Mouse (Mus musculus) embryonic facial prominence, embryonic 13.5 days (tissue): Measurements from ENCODE around the gene Tagln3. TPM values are rescaled to one million over a fixed set of nuclear protein-coding genes. Genes with fewer than 3 reads are reported as not detected.

Source experiments
- ATAC-seq: fragments of 200-750 bp; cut with Nextera tagmentation; 2 replicates; pipeline ENCODE4 v1.8.0; 2017; ENCODE audit warnings: low read depth; ENCODE audit not compliant: insufficient number of reproducible peaks, insufficient read depth, low FRiP score, low TSS enrichment
- H3K27ac ChIP-seq: fragments of 300-500 bp; sonication (generic); 2 replicates; pipeline ENCODE4 v1.5.1; 2015; ENCODE audit warnings: moderate library complexity, mild to moderate bottlenecking, inconsistent platforms
- H3K27me3 ChIP-seq: fragments of 300-500 bp; sonication (generic); 2 replicates; pipeline ENCODE4 v1.6.1; 2015; ENCODE audit warnings: mild to moderate bottlenecking, inconsistent platforms
- H3K36me3 ChIP-seq: fragments of 300-500 bp; sonication (generic); 2 replicates; pipeline ENCODE4 v1.6.1; 2015; ENCODE audit warnings: mild to moderate bottlenecking, inconsistent platforms
- H3K4me1 ChIP-seq: fragments of 300-500 bp; sonication (generic); 2 replicates; pipeline ENCODE4 v1.6.1; 2015; ENCODE audit warnings: inconsistent platforms
- H3K4me2 ChIP-seq: fragments of 300-500 bp; sonication (generic); 2 replicates; pipeline ENCODE4 v1.6.1; 2015; ENCODE audit warnings: moderate library complexity, mild to moderate bottlenecking, inconsistent platforms
- H3K4me3 ChIP-seq: fragments of 300-500 bp; sonication (generic); 2 replicates; pipeline ENCODE4 v1.5.1; 2015; ENCODE audit warnings: mild to moderate bottlenecking, inconsistent platforms
- H3K9ac ChIP-seq: fragments of 300-500 bp; sonication (generic); 2 replicates; pipeline ENCODE4 v1.6.1; 2015; ENCODE audit warnings: mild to moderate bottlenecking, inconsistent platforms
- H3K9me3 ChIP-seq: fragments of 300-500 bp; sonication (generic); 2 replicates; pipeline ENCODE4 v1.6.1; 2016; ENCODE audit warnings: inconsistent platforms
- WGBS: fragments of 180-500 bp; shearing (Covaris S2); methylation state at CpG from one replicate; pipeline ENCODE4 v1.1.7; 2015; ENCODE audit warnings: mixed read lengths; 5-methylcytosine and 5-hydroxymethylcytosine counted together
- polyA plus RNA-seq: library from polyadenylated mRNA; unstranded; fragments of >200 nt; fragmentation: Nextera tagmentation; extraction: Ambion mirVana; gene quantifications from 2 replicates; pipeline ENCODE4 v1.2.1, GENCODE M21; 2015

Tagln3 gene
- polyA plus RNA-seq, 1 experiment from 2014 or later, result 25.4 TPM

DNA sequence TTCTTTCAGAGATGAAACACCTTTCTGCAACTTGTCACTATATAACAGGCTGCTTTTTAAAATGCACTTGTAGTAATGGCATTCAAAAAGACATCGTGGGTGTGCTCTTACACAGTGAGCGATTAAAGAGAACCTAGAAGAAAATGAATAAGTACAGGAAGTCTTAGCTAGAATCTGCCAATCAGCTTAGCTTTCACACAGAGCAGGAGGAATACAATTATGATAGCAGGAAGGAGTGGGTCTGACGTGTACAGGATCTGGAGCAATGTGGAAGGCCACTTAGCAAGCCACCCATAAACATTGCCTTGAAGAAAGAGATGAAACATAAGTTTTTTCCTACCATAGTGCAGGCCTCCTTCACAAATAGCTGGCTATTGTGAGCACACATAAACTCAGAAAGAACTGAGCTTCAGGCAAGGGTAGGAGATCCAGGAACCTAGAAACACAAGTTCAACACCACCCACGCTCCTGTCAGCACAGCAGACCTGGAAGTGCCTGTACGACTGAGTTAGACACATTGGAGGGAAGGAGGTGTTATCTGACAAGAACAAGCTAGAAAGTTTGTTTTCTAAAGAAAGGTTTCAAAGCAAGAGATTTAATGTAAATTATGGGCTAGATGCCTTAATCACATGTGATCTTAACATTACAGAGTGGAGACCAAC, 9.8 kb downstream of the Tagln3 start:
- Histone ChIP-seq H3K4me3 (no peak overlapping the region), H3K36me3 (peaks cover 42% of the 10 kb centered on the region), H3K27me3 (no peaks in the 10 kb centered on the region), H3K4me2 (no peak overlapping the region), H3K9ac (no peak overlapping the region), H3K9me3 (0 out of 2 replicates have a peak, but pooled peaks cover 4% of the 10 kb centered on the region), H3K4me1 (no peaks in the 10 kb centered on the region), H3K27ac (no peak overlapping the region)
- WGBS, result 85% methylated on average over 5 of the region's 5 CpGs
- no peak for ATAC-seq

DNA sequence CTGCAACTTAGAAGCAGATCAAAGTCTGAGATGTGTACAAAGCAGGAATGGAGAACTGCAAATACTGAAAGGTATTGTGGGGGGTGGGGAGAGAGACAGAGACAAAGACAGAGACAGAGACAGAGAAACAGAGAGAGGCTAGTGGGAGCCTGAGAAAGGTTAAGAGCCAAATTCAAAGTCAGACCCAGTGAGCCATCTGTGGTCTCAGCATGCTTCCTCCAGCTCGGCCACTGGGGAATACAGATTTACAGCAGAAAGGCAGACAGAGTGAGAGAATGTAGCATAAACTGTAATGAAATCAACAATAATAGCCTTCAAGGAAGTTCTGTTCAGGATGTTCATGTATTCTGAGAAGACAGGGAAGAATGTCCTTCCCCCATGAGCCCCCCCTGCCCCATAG, 10.5 kb downstream of the Tagln3 start:
- Histone ChIP-seq H3K9ac (no peak overlapping the region), H3K4me3 (no peak overlapping the region), H3K4me1 (no peaks in the 10 kb centered on the region), H3K27me3 (no peaks in the 10 kb centered on the region), H3K9me3 (0 out of 2 replicates have a peak, but pooled peaks cover 4% of the 10 kb centered on the region), H3K36me3 (peaks cover 36% of the 10 kb centered on the region), H3K27ac (no peak overlapping the region), H3K4me2 (no peak overlapping the region)
- no peak for ATAC-seq
- WGBS, result 85% methylated on average over 1 of the region's 1 CpGs

DNA sequence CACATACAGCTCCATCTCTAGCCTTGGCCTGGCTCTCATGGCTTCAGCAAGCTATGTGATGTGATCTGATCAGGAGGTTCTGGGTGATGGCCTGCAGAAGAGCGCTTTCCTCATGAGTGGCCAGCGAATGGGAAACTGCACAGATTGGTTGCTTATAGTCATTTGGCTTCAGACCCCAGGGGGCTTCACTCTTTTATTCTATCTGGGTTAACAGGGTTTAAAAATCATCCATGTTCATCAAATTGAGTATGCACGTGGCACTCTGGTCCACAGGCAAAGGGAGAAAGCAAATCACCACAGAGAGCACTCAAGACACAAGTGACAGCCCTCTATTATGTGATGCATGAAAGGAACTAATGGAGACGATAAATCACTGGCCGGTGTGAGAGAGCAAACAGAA, 11.1 kb downstream of the Tagln3 start:
- Histone ChIP-seq H3K4me1 (no peaks in the 10 kb centered on the region), H3K9me3 (0 out of 2 replicates have a peak, but pooled peaks cover 4% of the 10 kb centered on the region), H3K27ac (no peak overlapping the region), H3K4me3 (no peak overlapping the region), H3K4me2 (no peak overlapping the region), H3K27me3 (no peaks in the 10 kb centered on the region), H3K9ac (no peak overlapping the region), H3K36me3 (peaks cover 30% of the 10 kb centered on the region)
- no peak for ATAC-seq
- 87% methylated on average over 5 of the region's 5 CpGs for WGBS

DNA sequence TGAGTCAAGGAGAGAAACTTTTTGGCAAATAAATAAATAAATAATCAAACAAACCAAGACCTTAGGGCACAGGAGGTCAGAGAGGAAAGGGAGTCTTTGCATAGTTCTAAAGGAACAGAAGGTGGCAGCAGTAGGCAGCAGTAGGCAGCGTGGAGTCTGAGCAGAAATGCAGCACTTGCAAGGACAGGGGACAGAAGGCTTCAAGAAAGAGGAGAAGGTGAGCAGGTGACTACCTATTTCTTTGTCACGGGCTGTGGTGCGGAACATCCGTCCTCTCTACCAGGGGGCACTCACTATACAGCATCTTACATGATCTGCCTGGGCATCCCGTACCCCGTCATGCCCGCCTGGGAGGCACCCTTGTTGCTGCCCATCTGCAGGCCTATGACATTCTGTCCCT, 13.1 kb downstream of the Tagln3 start:
- no peaks in the 10 kb centered on the region for H3K27me3 ChIP-seq
- no peak overlapping the region for H3K27ac ChIP-seq
- H3K9ac ChIP-seq, result no peak overlapping the region
- WGBS, result 71% methylated on average over 7 of the region's 7 CpGs
- H3K4me3 ChIP-seq, result no peak overlapping the region
- ATAC-seq, result no peak
- H3K4me1 ChIP-seq, result no peaks in the 10 kb centered on the region
- peaks cover 19% of the 10 kb centered on the region; the same call in 1 of the 2 replicates for H3K36me3 ChIP-seq
- no peak overlapping the region for H3K4me2 ChIP-seq
- H3K9me3 ChIP-seq, result 0 out of 2 replicates have a peak, but pooled peaks cover 4% of the 10 kb centered on the region

DNA sequence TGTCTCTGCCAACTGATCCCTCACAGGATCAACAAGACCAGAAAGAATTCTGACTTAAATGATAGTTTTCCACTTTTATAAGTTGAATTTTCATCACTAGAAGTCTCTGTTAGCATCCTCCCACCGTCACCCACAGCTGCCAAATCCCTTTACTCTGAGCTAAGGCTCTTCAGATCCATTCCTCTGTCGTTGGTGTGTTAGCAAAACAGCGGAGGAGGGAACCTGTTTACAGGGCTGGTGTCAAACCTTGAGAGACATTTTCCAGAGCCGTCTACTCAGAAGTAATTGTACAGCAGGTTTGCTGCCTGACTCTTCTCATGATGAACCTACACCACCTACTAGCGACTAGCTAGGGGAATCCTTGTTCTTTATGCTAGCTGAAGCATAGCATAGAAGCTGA, 25.1 kb downstream of the Tagln3 start:
- Histone ChIP-seq H3K9me3 (no peaks in the 10 kb centered on the region), H3K4me2 (no peak overlapping the region), H3K4me3 (no peak overlapping the region), H3K9ac (no peak overlapping the region), H3K27ac (no peak overlapping the region), H3K27me3 (no peaks in the 10 kb centered on the region), H3K4me1 (no peaks in the 10 kb centered on the region), H3K36me3 (no peaks in the 10 kb centered on the region)
- ATAC-seq, result no peak
- 75% methylated on average over 5 of the region's 5 CpGs for WGBS

DNA sequence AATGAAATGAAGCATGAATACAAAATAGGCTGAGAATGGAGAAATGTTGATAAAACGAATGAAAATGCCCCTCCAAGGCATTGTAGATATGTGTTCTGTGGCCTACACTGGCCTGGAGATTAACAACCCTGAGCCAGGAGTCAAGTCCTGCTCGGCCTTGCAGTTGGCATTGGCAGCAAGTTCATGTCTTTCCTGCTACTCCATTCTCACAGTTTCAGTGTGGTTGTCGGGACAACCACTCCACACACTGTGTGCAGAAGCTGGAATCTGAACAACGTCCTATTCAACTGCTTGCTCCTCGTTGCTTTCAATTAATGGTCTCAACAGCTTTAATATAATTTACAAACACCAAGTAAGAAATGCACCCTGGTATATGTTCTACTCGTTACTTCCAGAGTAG, 26.4 kb downstream of the Tagln3 start:
- H3K27ac ChIP-seq, result no peak overlapping the region
- H3K36me3 ChIP-seq, result no peaks in the 10 kb centered on the region
- no peak overlapping the region for H3K4me2 ChIP-seq
- no peaks in the 10 kb centered on the region for H3K27me3 ChIP-seq
- H3K9ac ChIP-seq, result no peak overlapping the region
- H3K4me3 ChIP-seq, result no peak overlapping the region
- no peak for ATAC-seq
- WGBS, result 79% methylated on average over 6 of the region's 6 CpGs
- H3K4me1 ChIP-seq, result no peaks in the 10 kb centered on the region
- H3K9me3 ChIP-seq, result no peaks in the 10 kb centered on the region

DNA sequence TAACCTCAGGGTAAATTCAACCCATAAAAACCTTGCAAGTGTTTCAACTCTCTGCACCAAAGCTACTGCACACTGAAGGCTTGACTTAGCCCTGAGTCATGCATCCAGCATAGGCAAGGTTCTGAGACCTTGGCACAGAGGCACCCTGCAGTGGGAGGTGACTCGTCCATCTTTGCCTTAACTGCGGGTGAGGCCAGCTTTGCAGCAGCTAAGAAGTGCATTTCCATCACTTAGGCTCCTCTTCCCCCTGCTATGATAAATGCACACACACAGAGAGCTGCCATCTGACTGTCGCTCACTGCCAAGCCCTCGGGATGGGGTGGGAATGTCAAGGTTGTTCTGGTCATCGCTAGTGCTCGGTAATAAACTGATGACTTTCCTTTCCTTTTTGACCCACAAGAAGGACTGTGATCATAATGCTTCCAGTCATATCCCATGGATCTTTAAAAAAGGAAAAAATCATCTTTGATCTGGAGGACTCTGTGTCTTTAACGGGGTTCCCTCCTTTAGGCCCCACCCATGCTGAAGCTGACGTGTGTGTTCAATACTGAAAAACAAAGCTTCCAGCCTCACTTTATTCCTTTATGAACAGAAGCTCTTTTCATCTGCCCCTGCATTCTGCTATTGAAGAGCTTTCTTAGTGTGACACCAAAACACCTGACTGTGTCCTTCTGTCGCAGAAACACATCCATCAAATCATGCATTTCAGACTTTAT, 28.8 kb downstream of the Tagln3 start:
- no peaks in the 10 kb centered on the region for H3K9me3 ChIP-seq
- no peaks in the 10 kb centered on the region for H3K27me3 ChIP-seq
- WGBS, result 77% methylated on average over 9 of the region's 9 CpGs
- ATAC-seq, result no peak
- no peak overlapping the region for H3K4me2 ChIP-seq
- no peaks in the 10 kb centered on the region for H3K4me1 ChIP-seq
- no peak overlapping the region for H3K9ac ChIP-seq
- H3K36me3 ChIP-seq, result no peaks in the 10 kb centered on the region
- no peak overlapping the region for H3K27ac ChIP-seq
- H3K4me3 ChIP-seq, result no peak overlapping the region

DNA sequence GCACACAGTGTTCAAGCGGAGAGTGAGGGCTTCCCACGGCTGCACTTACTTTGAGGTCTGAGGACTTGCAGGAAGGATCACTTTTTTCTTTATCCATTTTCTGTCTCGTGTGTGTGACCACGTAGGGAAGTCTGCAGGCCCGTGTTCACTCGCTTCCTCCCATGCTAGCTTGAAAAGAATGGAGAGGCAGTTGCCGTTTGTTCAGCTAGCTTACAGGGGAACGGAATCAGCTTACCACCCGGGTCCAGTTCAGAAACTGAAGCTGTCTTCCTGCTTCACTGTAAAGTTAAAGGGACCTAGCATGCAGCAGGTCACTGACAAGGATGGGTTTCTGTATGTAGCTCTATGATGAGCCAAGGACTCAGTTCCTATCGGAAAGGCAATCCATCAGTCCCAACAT, 30.9 kb downstream of the Tagln3 start, which contains the start of gene Tmprss7:
Tmprss7 (minus strand) TSS at position 101 of the 400 bp plus-strand sequence.
- WGBS, result 73% methylated on average over 10 of the region's 10 CpGs
- no peak for ATAC-seq
- H3K27me3 ChIP-seq, result no peaks in the 10 kb centered on the region

DNA sequence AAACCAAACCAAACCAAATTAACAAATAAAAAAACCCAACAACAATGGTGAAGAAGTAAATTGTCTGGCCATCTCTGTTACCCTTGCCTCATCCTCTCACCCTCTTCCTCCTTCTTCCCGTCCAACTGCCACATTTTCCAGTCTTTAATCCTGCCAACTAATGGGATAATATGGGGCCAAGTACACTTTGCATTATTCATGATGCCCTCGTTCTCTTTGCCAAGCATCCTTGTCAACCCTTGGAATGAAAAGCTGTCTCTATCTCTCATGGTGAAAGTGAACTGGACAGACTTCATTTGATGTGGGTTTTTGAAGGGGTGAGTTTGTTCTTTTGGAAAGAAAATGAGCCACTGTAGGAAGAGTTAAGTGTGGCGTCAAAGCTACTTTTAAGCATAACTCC, 31.6 kb downstream of the Tagln3 start:
- H3K9ac ChIP-seq, result no peak overlapping the region
- WGBS, result 66% methylated on average over 3 of the region's 3 CpGs
- no peak overlapping the region for H3K4me2 ChIP-seq
- H3K4me1 ChIP-seq, result peaks cover 6% of the 10 kb centered on the region; the same call in 1 of the 2 replicates
- H3K27ac ChIP-seq, result no peak overlapping the region
- no peaks in the 10 kb centered on the region for H3K27me3 ChIP-seq
- no peaks in the 10 kb centered on the region for H3K9me3 ChIP-seq
- H3K4me3 ChIP-seq, result no peak overlapping the region
- ATAC-seq, result no peak
- no peaks in the 10 kb centered on the region for H3K36me3 ChIP-seq

More for the DNA sequence above, 30.9 kb downstream of the Tagln3 start, which contains the start of gene Tmprss7:
- Histone ChIP-seq H3K36me3 (no peaks in the 10 kb centered on the region), H3K4me3 (no peak within 1 kb of the TSS), H3K4me2 (no peak within 1 kb of the TSS), H3K9ac (no peak within 1 kb of the TSS), H3K4me1 (peaks cover 6% of the 10 kb centered on the region; the same call in 1 of the 2 replicates), H3K9me3 (no peaks in the 10 kb centered on the region), H3K27ac (no peak within 1 kb of the TSS)

DNA sequence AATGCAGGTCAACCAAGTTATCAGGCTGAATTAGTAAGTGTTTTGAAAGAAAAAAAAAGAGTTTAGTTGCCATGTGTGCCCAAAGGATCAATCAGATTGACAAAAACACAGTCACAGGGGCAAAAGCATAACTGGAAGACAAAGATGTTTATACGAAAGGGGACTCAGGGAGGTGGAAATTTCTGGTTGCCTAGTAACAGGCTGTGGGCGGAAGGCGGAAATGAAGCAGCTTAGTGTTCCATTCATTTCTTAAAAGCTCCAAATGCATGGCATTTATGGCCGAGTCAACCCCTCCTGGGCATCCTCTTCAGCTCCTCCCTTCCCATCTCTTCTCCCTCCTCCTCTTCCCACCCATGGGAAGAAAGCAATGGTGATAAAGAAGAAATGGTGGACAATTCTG, 34.2 kb downstream of the Tagln3 start:
- Histone ChIP-seq H3K4me1 (peaks cover 6% of the 10 kb centered on the region; the same call in 1 of the 2 replicates), H3K9me3 (no peaks in the 10 kb centered on the region), H3K4me2 (no peak overlapping the region), H3K4me3 (no peak overlapping the region), H3K36me3 (no peaks in the 10 kb centered on the region), H3K9ac (no peak overlapping the region), H3K27me3 (no peaks in the 10 kb centered on the region), H3K27ac (no peak overlapping the region)
- 27% methylated on average over 4 of the region's 4 CpGs for WGBS
- ATAC-seq, result no peak

DNA sequence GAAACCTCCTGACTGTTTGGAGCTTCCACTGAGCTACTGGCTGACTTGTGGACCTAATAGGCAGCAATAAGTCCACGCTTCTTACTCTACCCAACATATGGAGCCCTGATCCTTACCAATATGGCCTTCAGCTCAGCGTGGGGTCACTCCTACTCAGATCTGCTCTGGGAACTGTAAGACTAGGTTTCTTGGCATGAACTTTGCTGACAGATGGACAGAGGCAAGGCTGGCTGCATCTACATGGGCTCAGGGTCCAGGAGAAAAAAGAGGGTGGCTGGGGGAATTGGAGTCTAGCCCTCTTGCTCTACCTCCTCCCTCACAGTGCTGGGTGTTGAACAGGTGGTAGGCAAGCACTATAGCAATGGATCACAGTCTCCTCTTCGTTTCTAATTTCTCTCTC, 37.6 kb downstream of the Tagln3 start:
- ATAC-seq, result no peak
- no peaks in the 10 kb centered on the region for H3K27me3 ChIP-seq
- H3K9me3 ChIP-seq, result no peaks in the 10 kb centered on the region
- WGBS, result 81% methylated on average over 3 of the region's 3 CpGs
- no peak overlapping the region for H3K9ac ChIP-seq
- no peaks in the 10 kb centered on the region for H3K36me3 ChIP-seq
- no peak overlapping the region for H3K27ac ChIP-seq
- H3K4me3 ChIP-seq, result no peak overlapping the region
- peaks cover 6% of the 10 kb centered on the region; the same call in 1 of the 2 replicates for H3K4me1 ChIP-seq
- no peak overlapping the region for H3K4me2 ChIP-seq

DNA sequence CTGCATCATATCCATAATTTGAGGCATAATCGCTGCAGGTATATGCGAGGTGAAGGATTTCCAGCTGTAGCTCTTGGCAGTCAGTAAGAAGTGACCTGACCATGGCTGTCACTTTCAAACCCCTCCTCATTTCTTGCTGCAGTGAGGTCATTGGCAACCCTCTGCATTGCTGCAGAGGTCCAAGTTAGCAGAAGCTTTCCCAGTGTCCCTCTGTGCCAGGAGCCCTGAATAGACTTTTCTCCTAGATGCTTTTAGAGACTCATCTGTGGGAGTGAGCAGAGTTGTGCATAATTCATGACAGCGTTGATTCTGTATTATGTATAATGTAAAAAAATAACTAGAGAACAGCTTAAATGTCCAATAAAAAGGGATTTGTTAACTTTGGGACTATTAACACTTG, 39.1 kb downstream of the Tagln3 start:
- Histone ChIP-seq H3K27ac (no peak overlapping the region), H3K4me1 (peaks cover 3% of the 10 kb centered on the region; the same call in 1 of the 2 replicates), H3K36me3 (no peaks in the 10 kb centered on the region), H3K9ac (no peak overlapping the region), H3K9me3 (no peaks in the 10 kb centered on the region), H3K4me2 (no peak overlapping the region), H3K27me3 (no peaks in the 10 kb centered on the region), H3K4me3 (no peak overlapping the region)
- WGBS, result 75% methylated on average over 3 of the region's 3 CpGs
- ATAC-seq, result no peak
